ENCODE assay signal across 8 mouse cellular contexts in genomic region chr11:102406900-102407833, GRCm38 (mm10). TPM values are rescaled to one million over a fixed set of nuclear protein-coding genes. Genes with fewer than 3 reads are reported as not detected.
DNase-seq lines count a peak whose midpoint lies in the region; ATAC-seq lines count a peak whose summit lies in the region.

No protein-coding gene starts in this region.

- H3K4me2 ChIP-seq in hindbrain, embryonic 12.5 days (replicated peaks): peak overlapping the region; percentile 69

- peaks cover 21% of the 10 kb centered on the region for H3K36me3 ChIP-seq in hindbrain, embryonic 12.5 days

- peak overlapping the region; percentile 58 for H3K4me3 ChIP-seq in hindbrain, embryonic 12.5 days

- no peaks in the 10 kb centered on the region for H3K9me3 ChIP-seq in hindbrain, embryonic 12.5 days (replicated peaks)

- DNase-seq in R1 (ENCODE audit: low read depth, low spot score): peak; percentile 86
- DNase-seq in cerebellum, postnatal 10 days: peak; percentile 98 to 99
- DNase-seq in frontal cortex, postnatal 10 days (ENCODE audit: low spot score in 2 of 2): peak; percentile 83 to 89
- DNase-seq in layer of hippocampus, postnatal 36 days: peak; percentile 86 to 89
- peak; percentile 91 for DNase-seq in lung, postnatal 25 days (ENCODE audit: low spot score)
- peak; percentile 85 for DNase-seq in retina, adult 2 months (ENCODE audit: low read depth, low spot score)
- peak; percentile 93 for DNase-seq in thymus, postnatal 25 days

- H3K27me3 ChIP-seq in hindbrain, embryonic 12.5 days: no peaks in the 10 kb centered on the region

- peaks cover 39% of the 10 kb centered on the region for H3K4me1 ChIP-seq in hindbrain, embryonic 12.5 days

- peak overlapping the region; percentile 77 for H3K9ac ChIP-seq in hindbrain, embryonic 12.5 days

- WGBS in hindbrain, embryonic 12.5 days: under 1% methylated on average over 83 of the region's 85 CpGs

- peak; percentile 59 for ATAC-seq in hindbrain, embryonic 12.5 days (ENCODE audit: low FRiP score)

- H3K27ac ChIP-seq in hindbrain, embryonic 12.5 days: peak overlapping the region; percentile 88

RNA-seq across cellular contexts. Expression of gene Slc25a39, which starts 0.6 kb away (rescaled TPM):
- polyA plus RNA-seq in hindbrain, embryonic 12.5 days (2016; fragmentation: Nextera tagmentation; extraction: Ambion mirVana): 148 and 157 TPM in 2 replicates
- 10 to 100 TPM; 61.9 to 64.0 TPM for total RNA-seq in layer of hippocampus, postnatal 36 days (2021)

RNA-seq across cellular contexts. Expression of gene Rundc3a, which starts 14.0 kb away (rescaled TPM):
- 125 and 140 TPM in 2 replicates for polyA plus RNA-seq in hindbrain, embryonic 12.5 days (2016; fragmentation: Nextera tagmentation; extraction: Ambion mirVana)
- total RNA-seq in layer of hippocampus, postnatal 36 days (2021): 100 to 1,000 TPM; 455 to 507 TPM

RNA-seq across cellular contexts. Expression of gene Grn, which starts 22.9 kb away (rescaled TPM):
- polyA plus RNA-seq in hindbrain, embryonic 12.5 days (2016; fragmentation: Nextera tagmentation; extraction: Ambion mirVana): 96.9 and 101 TPM in 2 replicates
- 10 to 100 TPM; 60.3 to 68.3 TPM for total RNA-seq in layer of hippocampus, postnatal 36 days (2021)

RNA-seq across cellular contexts. Expression of gene Fam171a2, which starts 40.3 kb away (rescaled TPM):
- 21.5 and 22.8 TPM in 2 replicates for polyA plus RNA-seq in hindbrain, embryonic 12.5 days (2016; fragmentation: Nextera tagmentation; extraction: Ambion mirVana)
- 100 to 1,000 TPM in 1 of 2 experiments, 10 to 100 TPM in 1; 97.3 to 111 TPM for total RNA-seq in layer of hippocampus, postnatal 36 days (2021)

RNA-seq across cellular contexts. Expression of gene Slc4a1, which starts 41.2 kb away (rescaled TPM):
- 30.8 and 33.5 TPM in 2 replicates for polyA plus RNA-seq in hindbrain, embryonic 12.5 days (2016; fragmentation: Nextera tagmentation; extraction: Ambion mirVana)
- under 1 TPM; 0.10 to 0.15 TPM for total RNA-seq in layer of hippocampus, postnatal 36 days (2021)

Comparison
In these comparisons a context has a peak if more than half of its experiments do, and no peak if none do; other contexts are left out.
1. Peak in every context shown above with its lines: DNase-seq, ATAC-seq, H3K4me3 ChIP-seq and H3K27ac ChIP-seq.